Mouse (Mus musculus): ENCODE measurements around the gene Dapk1. TPM values are rescaled to one million over a fixed set of nuclear protein-coding genes. Genes with fewer than 3 reads are reported as not detected.

The Dapk1 gene
- 10 to 100 TPM; 15.2 to 16.0 TPM for total RNA-seq (2023)

DNA sequence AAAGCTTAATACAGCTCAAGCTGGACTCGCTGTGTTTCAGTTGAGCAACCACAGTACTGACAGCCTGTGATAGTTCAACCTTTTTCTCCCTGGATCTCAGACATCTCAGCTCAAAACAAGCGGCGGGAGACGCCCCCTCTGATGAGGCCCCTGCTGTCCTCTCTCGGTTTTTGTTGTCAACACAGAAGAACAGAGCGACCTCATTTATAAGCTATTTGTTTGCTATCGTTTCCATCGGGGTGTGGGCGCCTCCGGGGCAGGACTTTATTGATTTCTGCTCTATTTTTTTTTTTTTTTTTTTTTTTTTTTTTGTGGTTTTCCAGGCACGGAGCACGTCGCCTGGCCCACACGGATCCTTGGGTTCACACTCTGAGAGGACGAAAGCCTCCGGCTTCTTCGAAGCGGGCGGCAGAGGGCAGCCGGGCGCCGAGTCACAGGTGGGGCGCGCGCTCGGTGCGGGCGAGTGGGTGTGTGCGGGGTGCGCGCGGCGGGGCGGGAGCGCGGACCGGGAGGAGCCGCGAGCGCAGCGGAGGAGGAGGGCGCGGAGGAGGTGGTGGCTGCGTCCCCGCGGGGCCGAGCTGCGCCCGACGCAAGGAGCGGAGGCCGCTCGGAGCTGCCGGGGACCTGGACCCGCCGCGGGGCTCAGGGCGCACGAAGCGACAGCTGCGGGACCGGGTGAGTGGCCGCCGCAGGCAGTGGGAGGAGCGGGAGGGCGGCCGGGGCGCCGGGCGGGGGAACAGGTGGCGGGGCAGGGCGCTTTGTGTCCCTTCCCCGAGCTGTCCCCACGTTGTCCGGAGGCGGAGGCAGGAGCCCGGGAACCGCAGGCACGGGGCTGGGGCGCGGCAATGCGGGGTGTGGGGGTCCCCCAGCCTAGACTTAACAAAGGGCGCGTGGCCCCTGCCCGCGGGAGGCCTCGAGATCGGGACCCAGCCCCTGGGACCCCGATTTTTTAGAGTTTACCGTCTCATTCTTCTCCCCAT, at the start of gene Dapk1:
TSS of gene Dapk1 (plus strand) at position 512 of the 980 bp plus-strand sequence.

DNA sequence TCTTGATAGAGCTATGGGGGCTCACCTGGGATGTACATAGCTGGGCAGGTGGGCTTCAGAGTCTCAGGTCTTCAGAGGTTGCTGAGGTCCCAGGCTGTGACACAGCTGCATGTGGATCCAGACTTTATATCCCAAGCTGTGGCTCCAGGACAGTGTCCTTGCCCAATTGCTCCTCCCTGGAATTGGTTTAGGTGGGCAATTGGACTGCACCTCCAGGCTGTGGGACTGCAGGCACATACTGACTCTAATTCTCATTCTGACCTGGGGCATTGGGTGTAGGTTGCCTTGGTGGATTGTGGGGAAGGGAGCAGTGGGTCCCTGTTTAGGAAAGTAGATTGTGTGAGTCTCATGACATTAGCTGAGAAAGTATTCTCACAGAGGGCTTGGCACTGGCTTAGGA, 184.5 kb downstream of the Dapk1 start, which contains the start of gene BC051665:
TSS of gene BC051665 (minus strand) at position 101 of the 400 bp plus-strand sequence.

DNA sequence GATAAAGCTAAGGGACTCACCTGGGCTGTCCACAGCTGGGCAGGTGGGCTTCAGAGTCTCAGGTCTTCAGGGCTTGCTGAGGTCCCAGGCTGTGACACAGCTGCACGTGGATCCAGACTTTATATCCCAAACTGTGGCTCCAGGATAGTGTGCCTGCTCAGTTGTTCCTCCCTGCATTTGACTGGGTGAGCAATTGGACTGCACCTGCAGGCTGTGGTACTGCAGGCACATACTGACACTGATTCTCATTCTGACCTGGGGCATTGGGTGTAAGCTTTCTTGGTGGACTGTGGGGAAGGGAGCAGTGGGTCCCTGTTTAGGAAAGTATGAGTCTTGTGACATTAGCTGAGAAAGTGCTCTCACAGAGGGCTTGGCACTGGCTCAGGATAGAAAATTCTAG, 201.0 kb downstream of the Dapk1 start, which contains the start of gene Ctsll3:
TSS of gene Ctsll3 (minus strand) at position 101 of the 400 bp plus-strand sequence.

Other genes starting within 250 kb of the Dapk1 start
- not detected for gene BC051665, start 184.4 kb downstream of the Dapk1 start, total RNA-seq (2023)
- not detected for gene Ctsll3, start 200.9 kb downstream of the Dapk1 start, total RNA-seq (2023)

All from neutrophil, adult 83 days (primary cell).